Mouse (Mus musculus): ENCODE measurements around the gene Myom1.

Gene Myom1

GRCm38 (mm10) chr17:71098606-71099005, 96.2 kb downstream of the Myom1 start:
- DNase-seq (ENCODE audit: low read depth, low spot score): no peak

DNA sequence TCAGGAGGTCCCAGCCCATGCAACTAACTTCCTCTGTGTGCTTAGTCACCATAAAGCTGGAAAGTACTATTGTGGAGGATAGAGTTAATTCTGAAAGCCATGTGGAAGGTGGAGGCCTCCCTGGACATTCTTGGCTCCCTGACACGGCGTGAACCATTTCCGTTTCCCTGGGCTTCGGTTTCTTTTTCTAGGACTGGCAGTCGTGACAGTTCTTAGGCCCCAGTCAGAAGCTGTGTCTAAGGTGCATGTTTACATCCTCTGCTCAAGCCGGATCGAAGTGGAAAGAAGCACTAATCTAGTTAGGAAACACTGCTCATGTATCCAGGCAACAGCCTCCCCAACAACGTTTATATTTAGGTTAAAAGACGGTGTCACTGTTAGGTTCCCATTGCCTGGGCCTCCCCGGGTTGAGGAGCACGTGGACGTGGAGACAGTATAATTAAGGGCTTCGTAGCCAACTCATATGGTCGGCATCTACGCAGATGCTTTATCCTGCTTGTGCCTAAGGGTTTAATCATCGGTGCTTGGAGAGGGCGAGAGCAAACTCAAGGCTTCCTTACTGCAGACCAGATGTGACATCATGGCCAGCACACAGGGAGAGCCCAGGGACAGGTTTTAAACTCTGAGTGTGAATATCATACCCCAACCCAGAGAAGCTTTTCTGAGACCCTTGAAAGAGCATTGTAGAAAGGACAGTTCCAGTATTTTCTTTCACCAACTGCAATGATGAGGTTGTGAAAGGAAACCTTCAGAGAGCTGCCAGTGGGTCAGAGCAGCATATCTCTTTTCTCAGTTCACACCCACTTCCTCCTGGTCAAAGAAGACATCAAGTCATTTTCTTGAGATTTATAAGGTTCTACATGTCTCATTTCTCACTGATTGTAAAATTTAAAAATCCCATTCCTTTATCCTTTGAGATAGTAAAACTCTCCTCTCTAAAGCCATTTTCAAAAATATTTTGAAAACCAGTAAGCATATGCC, 100.4 kb downstream of the Myom1 start:
- peak; percentile 76 for DNase-seq (ENCODE audit: low read depth, low spot score)

- DNase-seq (ENCODE audit: low read depth, low spot score): no peak
These were observed 102.9 kb downstream of the Myom1 start for GRCm38 (mm10) chr17:71105297-71105696.

DNA sequence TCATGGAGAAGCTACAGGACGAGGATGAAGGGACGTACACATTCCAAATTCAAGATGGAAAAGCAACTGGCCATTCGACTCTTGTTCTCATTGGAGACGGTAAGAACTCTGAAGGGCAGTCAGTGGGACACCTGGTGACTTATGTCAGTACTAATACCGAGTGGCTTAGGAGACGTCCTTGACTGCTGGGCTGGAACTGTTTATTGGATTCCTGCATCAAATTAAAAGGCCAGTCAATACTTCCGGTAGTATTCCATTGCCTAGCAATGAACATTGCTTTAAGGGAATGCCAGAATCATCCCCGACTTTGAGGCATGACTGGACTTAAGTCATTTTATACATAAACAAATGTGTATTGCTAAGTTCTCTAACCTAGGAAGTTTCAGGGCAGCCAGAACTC, 103.8 kb downstream of the Myom1 start:
- no peak for DNase-seq (ENCODE audit: low read depth, low spot score)

- DNase-seq (ENCODE audit: low read depth, low spot score): no peak
These were observed 108.4 kb downstream of the Myom1 start for GRCm38 (mm10) chr17:71110753-71111265.

GRCm38 (mm10) chr17:71112689-71113088, 110.3 kb downstream of the Myom1 start:
- DNase-seq (ENCODE audit: low read depth, low spot score): no peak

DNA sequence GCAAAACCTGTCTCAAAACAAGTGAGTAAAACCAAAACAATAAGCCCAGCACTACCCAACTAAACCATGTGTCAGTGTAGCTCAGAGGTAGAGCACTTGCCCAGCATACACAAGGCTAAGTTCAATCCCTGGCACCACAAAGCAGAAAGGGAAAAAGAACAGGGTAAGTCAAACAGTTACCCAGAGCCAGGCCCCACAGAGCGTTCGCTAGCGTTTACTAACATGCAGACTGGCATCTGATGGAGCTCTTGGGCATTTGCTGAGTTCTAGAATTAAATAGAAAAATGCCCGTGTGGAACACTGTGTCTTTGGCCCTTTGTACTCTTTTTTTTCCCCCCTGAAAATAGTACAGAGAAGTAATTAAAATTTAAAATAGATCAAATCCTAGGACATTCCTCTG, 111.8 kb downstream of the Myom1 start:
- DNase-seq (ENCODE audit: low read depth, low spot score): no peak

DNA sequence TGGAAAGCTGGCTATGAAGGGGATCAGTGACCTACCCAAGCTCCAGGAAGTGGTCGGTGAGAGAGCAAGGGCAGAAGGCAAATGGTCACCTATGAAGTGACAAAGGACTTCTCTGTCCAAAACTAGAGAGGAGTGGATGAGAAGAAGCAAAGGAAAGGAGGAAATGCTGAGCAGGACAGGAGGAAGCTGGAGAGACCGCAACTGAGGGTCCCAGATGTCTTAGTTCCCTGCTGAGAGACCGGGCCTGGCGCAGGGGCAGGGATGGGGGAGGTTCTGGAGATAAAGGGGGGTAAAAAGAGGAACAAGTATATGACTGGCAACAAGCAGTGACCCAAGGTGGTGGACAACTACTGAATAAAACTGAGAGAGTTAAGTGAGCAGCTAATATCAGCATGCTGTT, 115.5 kb downstream of the Myom1 start:
- peak; percentile 38 for DNase-seq (ENCODE audit: low read depth, low spot score)

DNA sequence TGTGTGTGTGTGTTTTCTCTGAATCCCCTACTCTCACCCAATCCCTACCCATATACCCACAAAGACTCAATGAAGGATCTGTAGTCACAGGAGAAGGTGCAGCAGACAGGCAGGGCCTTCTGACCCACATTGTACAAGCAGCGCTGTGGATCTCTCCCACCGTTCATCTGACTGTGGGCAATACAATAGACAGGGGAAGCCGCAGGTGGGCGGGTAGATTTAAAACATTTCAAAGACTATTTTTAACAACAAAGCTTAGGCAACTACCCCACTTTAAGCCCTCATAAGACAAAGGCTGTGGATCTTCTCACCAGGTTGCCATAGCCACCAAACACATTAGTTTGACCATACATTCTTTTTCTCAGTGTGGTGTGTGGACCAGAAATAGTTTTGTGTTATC, 116.2 kb downstream of the Myom1 start:
- DNase-seq (ENCODE audit: low read depth, low spot score): peak; percentile 40

GRCm38 (mm10) chr17:71120626-71121025, 118.2 kb downstream of the Myom1 start:
- peak; percentile 7 for DNase-seq (ENCODE audit: low read depth, low spot score)

DNA sequence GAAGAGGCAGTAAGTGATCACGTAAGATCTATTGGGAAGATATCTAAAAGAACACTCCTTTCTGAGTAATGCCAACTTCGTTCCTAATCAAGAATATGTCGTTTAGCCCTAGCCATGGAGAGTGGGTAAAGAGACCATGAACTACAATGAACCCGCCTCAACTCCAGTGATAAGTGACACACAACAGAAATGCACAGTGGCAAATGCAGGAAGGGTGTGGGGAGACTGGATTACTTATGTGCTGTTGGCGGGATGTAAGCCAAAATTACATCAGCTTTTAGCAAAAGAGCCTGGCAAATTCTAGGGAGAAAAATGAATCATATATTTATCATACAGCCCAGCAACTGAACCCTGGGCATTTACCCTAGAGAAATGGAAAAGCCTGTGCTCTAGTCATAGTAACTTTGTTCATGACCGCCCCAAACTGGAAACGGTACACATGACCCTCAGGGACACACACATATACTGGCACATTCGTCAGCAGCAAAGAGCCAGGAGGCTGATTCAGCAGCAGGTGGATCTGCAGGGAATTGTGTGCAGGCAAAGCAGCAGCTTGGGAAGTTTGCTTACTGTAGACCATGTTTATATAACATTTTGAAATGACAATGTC, 121.7 kb downstream of the Myom1 start:
- DNase-seq (ENCODE audit: low read depth, low spot score): peak; percentile 40

- no peak for DNase-seq (ENCODE audit: low read depth, low spot score)
These were observed 122.2 kb downstream of the Myom1 start for GRCm38 (mm10) chr17:71124674-71125073.

DNA sequence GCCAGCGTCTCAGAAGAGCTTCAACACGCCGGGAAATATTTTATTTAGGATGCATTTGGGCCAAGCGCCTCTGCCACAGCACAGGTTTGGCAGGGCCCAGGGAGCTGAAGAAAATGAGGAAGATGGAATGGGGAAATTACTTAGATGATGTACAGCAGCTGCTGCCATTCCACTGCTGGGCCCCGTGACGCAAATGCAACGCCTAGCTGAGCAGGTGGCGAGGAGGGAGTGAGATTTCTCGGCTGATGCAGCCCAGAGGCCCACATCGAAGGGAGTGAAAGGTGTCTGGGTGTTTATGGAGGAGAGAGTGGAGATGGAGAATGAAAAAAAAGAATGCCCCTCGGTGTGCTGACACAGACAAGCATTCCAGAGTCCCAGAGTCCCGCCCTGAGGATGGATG, 123.1 kb downstream of the Myom1 start:
- DNase-seq (ENCODE audit: low read depth, low spot score): peak; percentile 77

DNA sequence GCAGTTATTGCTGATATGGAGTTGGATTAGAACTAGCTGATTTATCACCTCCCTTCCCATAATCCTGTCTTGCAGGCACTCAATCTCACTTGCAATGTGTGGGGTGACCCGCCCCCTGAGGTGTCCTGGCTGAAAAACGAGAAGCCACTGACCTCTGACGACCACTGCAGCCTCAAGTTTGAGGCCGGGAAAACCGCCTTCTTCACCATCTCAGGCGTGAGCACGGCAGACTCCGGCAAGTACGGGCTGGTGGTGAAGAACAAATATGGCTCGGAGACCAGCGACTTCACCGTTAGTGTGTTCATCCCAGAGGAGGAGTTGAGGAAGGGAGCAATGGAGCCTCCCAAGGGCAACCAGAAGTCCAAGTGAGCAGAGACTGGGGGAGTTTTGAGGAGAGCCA, 123.6 kb downstream of the Myom1 start:
- DNase-seq (ENCODE audit: low read depth, low spot score): no peak

DNA sequence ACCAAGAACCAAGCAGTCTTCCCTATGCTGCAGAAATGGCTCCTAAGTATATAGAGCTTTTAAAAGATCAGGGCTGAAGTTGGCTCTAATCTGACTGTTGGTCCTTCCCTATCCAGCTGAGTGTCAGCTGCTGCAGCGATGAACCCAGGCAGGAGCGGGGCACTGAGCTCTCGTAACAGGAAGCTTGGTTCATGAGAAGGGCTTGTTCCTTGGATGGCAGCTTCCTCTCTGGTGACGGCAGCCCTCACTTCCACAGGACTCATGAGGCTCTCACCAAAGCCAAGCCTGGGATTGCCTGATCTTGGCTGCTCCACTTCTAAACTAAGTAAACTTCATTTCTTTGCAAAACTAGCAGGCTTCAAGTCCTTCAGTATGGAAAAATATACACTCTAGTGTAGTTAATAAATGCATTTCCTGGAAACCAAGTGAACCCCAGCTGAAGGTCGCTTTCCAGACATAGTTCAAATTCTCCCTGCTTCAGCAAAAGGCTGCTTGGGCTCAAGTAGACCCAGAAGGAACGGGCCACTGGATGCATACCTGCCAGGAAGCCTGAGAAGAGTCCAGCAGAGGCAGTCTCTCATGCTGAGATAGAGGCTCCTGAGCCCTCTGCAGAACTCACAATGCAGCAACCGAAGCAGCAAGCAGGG, 125.2 kb downstream of the Myom1 start:
- no peak for DNase-seq (ENCODE audit: low read depth, low spot score)

- DNase-seq (ENCODE audit: low read depth, low spot score): peak; percentile 73
These were observed 127.2 kb downstream of the Myom1 start for GRCm38 (mm10) chr17:71129489-71130261.

DNA sequence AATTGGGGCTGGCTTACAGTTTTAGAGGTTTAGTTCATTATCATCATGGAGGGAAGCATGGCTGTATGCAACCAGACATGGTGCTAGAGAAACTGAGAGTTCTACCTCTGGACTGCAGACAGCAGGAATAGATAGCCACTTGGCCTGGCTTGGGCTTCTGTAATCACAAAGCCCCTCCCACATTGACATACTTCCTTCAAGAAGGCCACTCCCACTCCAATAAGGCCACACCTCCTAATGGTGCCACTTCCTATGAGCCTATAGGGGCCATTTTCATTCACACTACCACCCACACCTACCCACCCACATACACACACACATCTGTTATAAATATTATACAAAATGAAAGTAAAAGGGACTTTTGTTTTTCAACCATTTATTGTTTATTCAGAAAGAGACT, 129.8 kb downstream of the Myom1 start:
- DNase-seq (ENCODE audit: low read depth, low spot score): no peak

DNA sequence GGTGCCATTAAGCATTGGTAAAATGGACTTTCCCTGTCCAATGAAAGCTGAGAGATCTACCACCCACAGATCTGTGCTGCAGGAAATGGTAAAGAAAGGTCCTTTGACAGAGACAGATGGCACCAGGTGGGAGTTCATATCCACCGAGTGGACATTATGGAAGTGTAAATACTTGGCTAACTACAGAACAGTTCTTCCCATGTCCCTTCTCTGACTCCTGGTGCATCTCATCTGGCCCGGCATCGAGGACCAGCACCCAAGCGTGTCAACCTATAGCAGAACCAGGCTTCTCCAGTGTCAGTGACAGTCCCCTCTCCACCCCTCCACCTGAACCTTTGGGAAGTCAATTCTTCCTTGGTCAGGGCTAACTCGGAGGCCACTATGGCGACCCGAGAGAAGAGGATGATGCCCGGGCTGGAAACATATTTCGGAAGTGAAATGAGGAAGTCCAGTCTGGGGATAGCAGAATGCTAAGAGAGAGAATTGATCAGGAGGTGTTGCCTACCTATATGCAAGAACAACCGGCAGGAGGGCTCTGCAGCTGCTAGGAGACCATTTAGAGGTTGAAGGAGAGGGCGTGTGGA, 130.5 kb downstream of the Myom1 start:
- DNase-seq (ENCODE audit: low read depth, low spot score): no peak

- DNase-seq (ENCODE audit: low read depth, low spot score): no peak
These were observed 132.1 kb downstream of the Myom1 start for GRCm38 (mm10) chr17:71134441-71134955.

DNA sequence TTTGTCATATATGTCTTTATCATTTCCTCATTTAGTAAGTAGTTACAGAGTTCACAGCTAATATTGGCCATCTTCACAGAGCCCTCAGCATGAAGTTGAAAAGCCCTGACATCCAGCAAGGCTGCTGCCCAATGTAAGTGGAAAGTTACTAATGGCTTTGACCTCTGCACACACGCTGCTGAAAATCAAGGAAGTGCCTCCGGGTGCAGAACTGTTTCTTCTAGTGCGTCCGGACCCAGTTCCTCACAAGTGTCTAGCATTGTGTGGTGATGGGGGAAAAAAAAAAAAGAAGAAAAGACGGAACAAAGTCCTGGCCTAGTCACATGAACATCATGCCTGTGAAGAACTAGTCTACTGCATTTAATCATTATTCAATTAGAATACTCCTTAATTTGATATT, 132.7 kb downstream of the Myom1 start:
- DNase-seq (ENCODE audit: low read depth, low spot score): peak; percentile 40

- DNase-seq (ENCODE audit: low read depth, low spot score): no peak
These were observed 133.4 kb downstream of the Myom1 start for GRCm38 (mm10) chr17:71135866-71136265.

Data from brain, adult 2 months (tissue).